Comparison of ENCODE assay signal across 12 mouse cellular contexts in the genomic region with DNA sequence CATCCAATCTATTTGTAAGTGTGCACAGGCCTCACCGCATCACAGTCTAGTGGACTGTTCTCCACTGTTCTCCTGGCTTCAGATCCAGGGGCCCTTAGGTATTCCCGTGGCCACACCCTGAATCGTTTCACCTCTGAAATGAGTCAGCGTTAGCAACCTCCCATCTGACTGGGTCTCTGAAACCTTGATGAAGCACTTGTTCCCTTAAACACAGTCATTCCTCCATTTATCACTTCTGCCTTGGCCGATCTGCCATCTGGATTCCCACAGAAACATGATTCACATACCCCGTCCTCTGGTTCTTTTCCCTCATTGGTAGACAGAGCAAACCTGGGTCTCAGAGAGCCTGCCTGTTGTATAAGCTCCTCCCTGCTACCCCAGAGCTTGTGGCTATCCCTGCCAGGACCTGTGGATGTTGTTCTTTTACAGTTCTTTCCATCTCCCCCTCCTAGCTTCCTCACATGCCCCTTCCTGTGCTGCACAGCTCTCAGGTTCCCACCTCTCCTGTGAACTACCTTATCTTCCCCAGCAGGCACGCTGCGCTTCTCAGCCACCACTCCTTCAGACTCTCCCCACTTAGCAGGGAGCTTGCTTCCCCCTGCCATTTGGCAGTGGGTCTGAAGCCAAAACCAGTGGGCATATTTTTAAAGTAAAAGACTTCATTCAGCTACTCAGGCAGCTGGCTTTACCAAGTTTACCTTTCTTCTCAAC.
DNase-seq lines count a peak whose midpoint lies in the region; ATAC-seq lines count a peak whose summit lies in the region.
"Had no signal": no experiment of that assay in that cellular context is flagged by ENCODE, and none has a peak within 500 bp of the region (broad histone marks: within the 10 kb centered on the region; RNA-seq: fewer than 3 reads in every experiment).

No protein-coding gene starts in this region.

- ATAC-seq in heart, embryonic 12.5 days (ENCODE audit: insufficient number of reproducible peaks, low FRiP score) = peak; percentile 59; the same call in 1 of the 2 replicates
- ATAC-seq in common myeloid progenitor, adult 5-6 weeks (replicated peaks; ENCODE audit: low read depth, poor library complexity, severe bottlenecking) = peak; percentile 91
- peak; percentile 81 for ATAC-seq in liver, embryonic 11.5 days (replicated peaks; ENCODE audit: low FRiP score)

- no peak for DNase-seq in heart, postnatal 14 days
- peak; percentile 33 for DNase-seq in ES-CJ7 (ENCODE audit: low read depth, low spot score)
- no peak for DNase-seq in liver, embryonic 11.5 days (ENCODE audit: low spot score)
- DNase-seq in cerebellum, adult 8-10 months = no peak
- no peak for DNase-seq in frontal cortex, postnatal 10 days (ENCODE audit: low spot score in 2 of 2)
- DNase-seq in cerebellum, postnatal 36 days = no peak
- DNase-seq: kidney, adult 8-10 months; thymus, postnatal 36 days had no signal

- peaks cover 12% of the 10 kb centered on the region; the same call in 1 of the 2 replicates for H3K36me3 ChIP-seq in heart, embryonic 12.5 days
- H3K36me3 ChIP-seq in liver, embryonic 11.5 days (ENCODE audit: control insufficient read depth, insufficient read depth, low read length) = 0 out of 2 replicates have a peak, but pooled peaks cover 3% of the 10 kb centered on the region

- H3K27ac ChIP-seq in heart, embryonic 12.5 days (ENCODE audit: poor library complexity, severe bottlenecking) = peak overlapping the region; percentile 44
- H3K27ac ChIP-seq in liver, embryonic 11.5 days (ENCODE audit: low read depth, low read length) = no peak overlapping the region
- H3K27ac ChIP-seq: hindbrain, embryonic 12.5 days had no signal

- no peak overlapping the region for H3K9ac ChIP-seq in heart, embryonic 12.5 days
- no peak overlapping the region for H3K9ac ChIP-seq in liver, embryonic 11.5 days (ENCODE audit: low read depth, low read length)
- H3K9ac ChIP-seq: hindbrain, embryonic 12.5 days had no signal

- intact Hi-C loops in heart, postnatal 14 days (cut with DNase I) = no loop called here

- H3K4me2 ChIP-seq in heart, embryonic 12.5 days = no peak overlapping the region
- no peak overlapping the region for H3K4me2 ChIP-seq in liver, embryonic 11.5 days
- H3K4me2 ChIP-seq: hindbrain, embryonic 12.5 days had no signal

- no peaks in the 10 kb centered on the region for H3K9me3 ChIP-seq in heart, embryonic 12.5 days (replicated peaks)
- no peaks in the 10 kb centered on the region for H3K9me3 ChIP-seq in liver, embryonic 11.5 days (ENCODE audit: control insufficient read depth, low read length)
- H3K9me3 ChIP-seq: hindbrain, embryonic 12.5 days; megakaryocyte, embryonic 14.5 days had no signal

- WGBS in heart, embryonic 12.5 days = 47% methylated on average over 8 of the region's 8 CpGs
- 63% methylated on average over 8 of the region's 8 CpGs for WGBS in liver, embryonic 11.5 days

- H3K4me3 ChIP-seq in heart, embryonic 12.5 days = no peak overlapping the region
- H3K4me3 ChIP-seq in liver, embryonic 11.5 days (ENCODE audit: low read depth, low read length) = no peak overlapping the region
- H3K4me3 ChIP-seq: hindbrain, embryonic 12.5 days had no signal

- peaks cover 10% of the 10 kb centered on the region for H3K4me1 ChIP-seq in heart, embryonic 12.5 days (replicated peaks)
- H3K4me1 ChIP-seq in liver, embryonic 11.5 days (replicated peaks; ENCODE audit: control insufficient read depth, insufficient read depth, low read length) = peaks cover 10% of the 10 kb centered on the region
- H3K4me1 ChIP-seq: hindbrain, embryonic 12.5 days had no signal

- H3K27me3 ChIP-seq in heart, embryonic 12.5 days (replicated peaks) = no peaks in the 10 kb centered on the region
- H3K27me3 ChIP-seq in liver, embryonic 11.5 days (replicated peaks; ENCODE audit: control insufficient read depth, insufficient read depth, low read length) = no peaks in the 10 kb centered on the region
- H3K27me3 ChIP-seq: hindbrain, embryonic 12.5 days; megakaryocyte, embryonic 14.5 days had no signal
